Mouse (Mus musculus): ENCODE data around the gene Ccr6. TPM values are rescaled to one million over a fixed set of nuclear protein-coding genes. Genes with fewer than 3 reads are reported as not detected.

Ccr6 gene
- total RNA-seq, 2 experiments from 2014 or later: not detected

DNA sequence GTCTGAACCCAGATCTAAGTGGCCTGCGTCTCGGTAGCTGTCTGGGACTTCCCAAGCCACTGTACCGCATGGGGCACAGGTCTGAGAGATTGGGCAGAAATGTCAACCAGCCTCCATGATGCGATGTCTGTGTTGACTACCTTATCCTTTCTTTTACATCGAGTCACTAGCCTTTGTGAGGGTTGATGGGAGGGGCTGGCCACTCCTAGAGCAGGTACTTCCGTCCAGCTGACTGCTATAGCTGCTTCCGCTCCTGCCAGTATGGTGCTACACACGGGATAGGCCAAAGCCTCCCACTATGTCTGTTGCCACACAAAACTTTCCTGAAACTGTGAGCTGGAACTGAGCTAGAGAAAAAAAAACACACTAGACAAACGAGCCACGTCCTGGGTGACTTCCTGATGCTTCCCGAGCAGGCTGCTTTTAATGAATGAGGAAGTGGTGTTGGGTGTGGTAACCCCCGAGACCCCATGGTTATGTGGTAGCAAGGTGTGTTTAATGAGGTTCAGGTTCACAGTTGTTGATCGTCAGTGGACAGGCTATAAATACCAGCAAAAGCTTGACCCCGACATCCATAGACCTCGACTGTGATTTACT is 2.1 kb upstream of the Ccr6 start:
- DNase-seq: no peak

DNA sequence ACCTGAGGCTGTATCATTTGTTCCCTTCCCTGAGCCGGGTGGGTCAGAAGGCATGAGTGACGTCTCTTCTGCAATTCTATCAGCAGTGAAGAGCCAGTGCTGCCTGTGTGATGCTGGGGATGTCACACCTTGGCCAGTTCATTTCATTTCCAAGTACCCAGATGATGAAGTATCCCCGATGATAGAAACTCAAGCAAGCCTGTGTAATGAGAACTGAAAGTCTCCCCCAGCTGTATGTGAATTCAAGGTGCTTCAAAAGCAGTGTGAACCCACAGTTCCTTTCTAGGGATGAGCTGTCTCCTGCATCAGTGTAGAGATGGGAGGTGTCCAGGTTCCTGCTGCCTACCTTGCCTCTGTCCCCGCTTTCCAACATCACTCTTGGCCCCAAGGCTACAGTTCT is 1.3 kb upstream of the Ccr6 start:
- DNase-seq: no peak

DNA sequence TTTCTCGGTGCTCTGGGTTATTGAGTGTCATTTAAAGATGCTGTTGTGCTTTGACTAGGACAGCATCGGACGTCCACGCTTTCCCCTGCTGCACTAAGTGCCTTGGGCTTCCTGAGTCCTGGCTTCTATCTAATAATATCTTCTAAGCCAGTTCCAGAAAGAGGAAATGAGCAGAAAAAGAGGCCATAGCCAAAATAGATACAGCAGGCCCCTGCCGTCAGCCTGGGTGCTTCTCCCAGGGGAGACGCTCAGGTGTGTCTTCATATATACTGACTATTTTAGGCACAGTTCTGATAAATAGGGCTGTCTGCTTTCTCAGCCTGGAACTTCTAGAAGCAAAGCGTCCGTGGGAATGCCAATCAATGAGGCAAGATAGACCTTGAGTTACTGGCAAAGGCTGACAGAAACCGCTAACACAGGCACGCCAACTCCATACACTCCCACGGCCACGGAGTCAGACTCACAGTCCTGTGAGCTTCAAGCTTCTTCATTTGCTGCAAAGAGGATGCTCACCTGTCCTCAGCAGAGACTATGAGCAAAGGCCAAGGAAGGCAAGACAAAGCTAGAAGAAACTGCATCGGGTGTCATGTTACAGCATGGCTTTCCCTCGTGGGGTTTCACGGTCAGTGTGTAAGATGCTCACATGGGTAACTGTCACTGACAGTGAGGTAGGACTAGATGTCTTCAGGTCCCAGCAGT is 2.3 kb downstream of the Ccr6 start:
- no peak for DNase-seq

GRCm38 (mm10) chr17:8239561-8239960 is 3.7 kb downstream of the Ccr6 start:
- DNase-seq: no peak

- no peak for DNase-seq
These were observed 4.7 kb downstream of the Ccr6 start for GRCm38 (mm10) chr17:8240517-8240916.

GRCm38 (mm10) chr17:8241645-8242044 is 5.8 kb downstream of the Ccr6 start:
- DNase-seq: no peak

GRCm38 (mm10) chr17:8242186-8242585 is 6.3 kb downstream of the Ccr6 start:
- no peak for DNase-seq

GRCm38 (mm10) chr17:8244124-8244523 is 8.3 kb downstream of the Ccr6 start:
- no peak for DNase-seq

GRCm38 (mm10) chr17:8246102-8246754 is 10.4 kb downstream of the Ccr6 start:
- DNase-seq: no peak

DNA sequence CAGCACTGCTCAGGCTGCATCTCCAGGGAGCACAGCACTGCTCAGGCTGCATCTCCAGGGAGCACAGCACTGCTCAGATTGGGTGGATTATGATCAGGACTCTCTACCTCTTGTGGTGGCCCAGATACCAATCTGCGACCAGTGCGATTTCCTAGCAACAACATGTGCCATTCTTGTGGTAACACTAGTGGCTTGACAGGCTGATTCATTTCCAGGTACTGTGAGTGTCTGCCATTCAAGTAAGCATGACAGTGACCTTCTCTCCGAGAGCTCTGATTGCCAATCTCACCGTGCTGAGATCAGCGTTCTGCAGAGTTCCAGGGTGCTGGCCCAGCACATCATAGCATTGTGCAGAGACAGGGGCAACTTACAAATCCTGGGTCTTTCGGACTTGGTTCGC is 15.9 kb downstream of the Ccr6 start:
- DNase-seq: no peak

GRCm38 (mm10) chr17:8254268-8254667 is 18.4 kb downstream of the Ccr6 start:
- DNase-seq: no peak

- DNase-seq: no peak
These were observed 19.1 kb downstream of the Ccr6 start for GRCm38 (mm10) chr17:8254914-8255313.

DNA sequence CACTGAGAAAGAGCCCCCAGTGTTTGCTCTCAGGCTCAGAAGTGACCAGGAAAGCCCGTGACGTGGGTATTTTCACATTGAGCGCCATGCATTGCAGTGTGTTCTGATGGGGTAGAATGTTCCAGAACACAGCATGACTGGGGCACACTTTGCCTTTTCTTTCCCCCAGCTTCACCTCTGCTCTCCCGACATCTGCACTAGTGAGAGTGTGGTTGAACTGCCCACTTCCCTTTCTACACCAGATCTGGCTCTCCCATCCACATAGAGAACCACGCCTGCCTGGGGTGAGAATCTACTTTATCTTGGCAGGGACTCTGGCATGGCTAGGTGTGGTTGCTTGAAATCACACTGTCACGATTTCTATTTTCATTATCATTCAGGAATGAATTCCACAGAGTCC is 19.7 kb downstream of the Ccr6 start:
- no peak for DNase-seq

- DNase-seq: no peak
These were observed 21.1 kb downstream of the Ccr6 start for GRCm38 (mm10) chr17:8256982-8257381.

GRCm38 (mm10) chr17:8264638-8265037 is 28.8 kb downstream of the Ccr6 start:
- peak; percentile 18 to 64 for DNase-seq

- no peak for DNase-seq
These were observed 36.4 kb downstream of the Ccr6 start for GRCm38 (mm10) chr17:8272054-8272749.

DNA sequence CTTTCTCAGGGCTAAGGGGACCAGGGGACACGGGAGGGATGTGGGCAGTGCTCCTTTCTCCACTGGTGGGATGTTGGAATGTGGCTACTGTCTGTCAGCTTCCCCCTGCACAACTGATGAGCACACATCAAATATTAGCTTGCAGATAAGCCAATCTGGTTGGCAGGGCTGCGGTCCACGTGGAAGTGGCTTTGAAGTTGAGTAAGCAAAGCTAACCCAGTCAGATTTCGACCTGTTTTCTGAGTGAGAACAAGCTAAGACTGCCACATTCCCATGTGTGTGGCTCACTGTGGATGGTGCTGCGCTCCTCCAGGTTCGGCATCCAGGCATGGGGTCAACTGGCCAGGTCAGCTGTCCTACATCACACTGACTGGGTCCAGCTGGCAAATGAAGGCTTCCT is 37.1 kb downstream of the Ccr6 start:
- DNase-seq: no peak

DNA sequence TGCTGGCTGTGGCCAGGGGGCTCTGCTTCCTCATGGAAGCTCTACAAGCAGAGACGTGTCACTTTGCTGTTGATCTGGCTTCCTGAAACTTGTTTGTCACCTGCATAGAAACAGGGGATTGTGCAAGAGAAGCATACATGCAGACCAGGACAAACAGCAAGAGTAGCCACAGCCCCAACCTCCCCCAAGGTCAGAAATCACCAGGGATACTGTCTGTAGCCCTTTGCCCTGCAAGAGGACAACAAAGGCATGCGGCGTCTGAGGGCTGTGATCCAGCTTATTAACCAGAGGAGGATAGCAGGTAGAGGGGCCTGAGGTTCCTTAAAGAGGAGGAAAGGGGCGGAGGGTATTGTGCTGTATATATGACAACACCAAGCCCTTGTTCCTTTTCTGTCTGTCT is 40.2 kb downstream of the Ccr6 start:
- no peak for DNase-seq

- no peak for DNase-seq
These were observed 40.8 kb downstream of the Ccr6 start for GRCm38 (mm10) chr17:8276680-8277079.

GRCm38 (mm10) chr17:8277266-8277665 is 41.4 kb downstream of the Ccr6 start:
- DNase-seq: no peak

DNA sequence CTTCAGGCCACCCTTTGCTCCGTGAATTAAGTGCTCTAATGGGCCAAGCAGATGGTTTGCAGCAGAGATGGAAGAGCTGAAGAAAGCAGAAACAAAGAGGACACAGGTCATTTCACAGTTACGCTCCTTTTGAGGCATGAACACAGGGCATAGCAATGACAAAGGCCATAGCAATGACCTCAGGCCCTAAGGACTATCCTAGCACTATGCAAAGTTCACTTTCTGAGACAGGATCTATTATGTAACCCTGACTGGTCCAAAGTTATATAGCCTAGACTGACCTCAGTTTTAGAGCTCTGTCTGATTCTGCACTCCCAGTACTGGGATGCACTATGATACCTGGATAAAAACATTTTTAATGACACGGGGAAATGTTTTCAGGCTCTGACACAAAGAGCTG is 42.5 kb downstream of the Ccr6 start:
- no peak for DNase-seq

- peak; percentile 82 to 85 for DNase-seq
These were observed 47.1 kb downstream of the Ccr6 start, which contains the start of gene Mpc1 for GRCm38 (mm10) chr17:8282821-8283525. Gene Mpc1 (plus strand): TSS chr17:8282904.

All from adrenal gland, postnatal 36 days (tissue).